Mouse (Mus musculus) CD8-positive naive resting alpha-beta T cell, adult 2 months (primary cell): ENCODE measurements around the gene Glcci1.
A peak's percentile ranks its signal among the peaks of the same experiment; 100 is the strongest.

ENCODE experiments used
- DNase-seq, 2 experiments: peaks; one replicate each; pipeline ENCODE4 v3.0.0; 2022; ENCODE audit warnings: low read depth in 2 of 2, low spot score in 2 of 2

The Glcci1 gene

GRCm38 (mm10) chr6:8509551-8509950 is at the start of gene Glcci1:
TSS of gene Glcci1 (plus strand) at chr6:8509600.
- DNase-seq = no peak

- no peak for DNase-seq
Observed at GRCm38 (mm10) chr6:8462447-8462846, 47.0 kb upstream of the Glcci1 start.

GRCm38 (mm10) chr6:8465388-8465787 is 44.0 kb upstream of the Glcci1 start:
- no peak for DNase-seq

- no peak for DNase-seq
Observed at GRCm38 (mm10) chr6:8465985-8466384, 43.4 kb upstream of the Glcci1 start.

GRCm38 (mm10) chr6:8467667-8468337 is 41.6 kb upstream of the Glcci1 start:
- no peak for DNase-seq

GRCm38 (mm10) chr6:8469918-8470317 is 39.5 kb upstream of the Glcci1 start:
- DNase-seq = no peak

- DNase-seq = no peak
Observed at GRCm38 (mm10) chr6:8472125-8472524, 37.3 kb upstream of the Glcci1 start.

GRCm38 (mm10) chr6:8472915-8473314 is 36.5 kb upstream of the Glcci1 start:
- DNase-seq = no peak

- no peak for DNase-seq
Observed at GRCm38 (mm10) chr6:8473498-8473897, 35.9 kb upstream of the Glcci1 start.

- no peak for DNase-seq
Observed at GRCm38 (mm10) chr6:8474316-8474715, 35.1 kb upstream of the Glcci1 start.

GRCm38 (mm10) chr6:8474820-8475219 is 34.6 kb upstream of the Glcci1 start:
- no peak for DNase-seq

- DNase-seq = no peak
Observed at GRCm38 (mm10) chr6:8479176-8479575, 30.2 kb upstream of the Glcci1 start.

- DNase-seq = peak in 1 of 2 experiments; percentile 6
Observed at GRCm38 (mm10) chr6:8484437-8485275, 24.7 kb upstream of the Glcci1 start.

- peak; percentile 70 to 72 for DNase-seq
Observed at GRCm38 (mm10) chr6:8485414-8486175, 23.8 kb upstream of the Glcci1 start.

GRCm38 (mm10) chr6:8486391-8487043 is 22.9 kb upstream of the Glcci1 start:
- no peak for DNase-seq

- no peak for DNase-seq
Observed at GRCm38 (mm10) chr6:8487044-8487853, 22.2 kb upstream of the Glcci1 start.

GRCm38 (mm10) chr6:8488249-8488648 is 21.2 kb upstream of the Glcci1 start:
- no peak for DNase-seq

GRCm38 (mm10) chr6:8489266-8489665 is 20.1 kb upstream of the Glcci1 start:
- DNase-seq = no peak

- no peak for DNase-seq
Observed at GRCm38 (mm10) chr6:8489938-8490585, 19.3 kb upstream of the Glcci1 start.

- no peak for DNase-seq
Observed at GRCm38 (mm10) chr6:8492248-8492647, 17.2 kb upstream of the Glcci1 start.
